Mouse (Mus musculus): ENCODE results near the gene Scarb1. TPM values are rescaled to one million over a fixed set of nuclear protein-coding genes. Genes with fewer than 3 reads are reported as not detected.

Scarb1 gene
- polyA plus RNA-seq, 1 experiment from 2014 or later, result 28.0 TPM

GRCm38 (mm10) chr5:125339851-125340531 lies 903 bp downstream of the Scarb1 start:
- Histone ChIP-seq H3K9ac (peak overlapping the region; percentile 77), H3K36me3 (no peaks in the 10 kb centered on the region), H3K4me3 (peak overlapping the region; percentile 64), H3K27me3 (peaks cover 22% of the 10 kb centered on the region), H3K4me1 (replicated peaks) (peaks cover 34% of the 10 kb centered on the region), H3K27ac (peak overlapping the region; percentile 18; the same call in 1 of the 2 replicates), H3K9me3 (no peaks in the 10 kb centered on the region), H3K4me2 (peak overlapping the region; percentile 94)
- ATAC-seq (ENCODE audit: low FRiP score), result no peak
- WGBS, result 2% methylated on average over 25 of the region's 25 CpGs

GRCm38 (mm10) chr5:125339108-125339751 lies 1.7 kb downstream of the Scarb1 start:
- WGBS, result 5% methylated on average over 18 of the region's 18 CpGs
- Histone ChIP-seq H3K4me1 (replicated peaks) (peaks cover 34% of the 10 kb centered on the region), H3K9ac (peak overlapping the region; percentile 29; the same call in 1 of the 2 replicates), H3K9me3 (no peaks in the 10 kb centered on the region), H3K4me3 (peak overlapping the region; percentile 64), H3K36me3 (no peaks in the 10 kb centered on the region), H3K27ac (no peak overlapping the region), H3K4me2 (peak overlapping the region; percentile 94), H3K27me3 (peaks cover 22% of the 10 kb centered on the region)
- ATAC-seq (ENCODE audit: low FRiP score), result no peak

DNA sequence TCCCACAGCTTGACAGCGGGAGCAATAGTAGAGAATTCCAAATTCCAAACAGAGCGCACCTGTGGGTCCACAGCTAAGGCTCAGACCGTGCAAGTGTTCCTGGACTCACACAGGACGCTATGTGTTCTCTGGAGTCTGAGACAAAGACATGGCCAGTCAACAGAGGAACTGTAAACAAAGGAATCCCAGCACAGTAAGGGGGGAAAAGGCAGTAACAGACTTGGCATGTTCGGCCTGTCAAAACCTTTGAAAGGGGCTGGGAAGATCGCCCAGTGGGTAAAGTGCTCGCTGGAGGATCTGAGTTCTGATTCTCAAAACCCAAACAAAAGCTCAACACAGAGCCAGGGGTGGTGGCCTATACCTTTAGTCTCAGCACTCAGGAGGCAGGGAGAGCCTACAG lies 3.4 kb downstream of the Scarb1 start:
- Histone ChIP-seq H3K36me3 (no peaks in the 10 kb centered on the region), H3K4me1 (replicated peaks) (peaks cover 34% of the 10 kb centered on the region), H3K4me2 (no peak overlapping the region), H3K27me3 (peaks cover 22% of the 10 kb centered on the region), H3K9me3 (no peaks in the 10 kb centered on the region), H3K4me3 (no peak overlapping the region), H3K27ac (no peak overlapping the region), H3K9ac (0 out of 2 replicates have a peak overlapping the region, but pooled peaks have one; percentile 8)
- ATAC-seq (ENCODE audit: low FRiP score), result no peak
- WGBS, result 65% methylated on average over 7 of the region's 7 CpGs

- WGBS, result 65% methylated on average over 9 of the region's 9 CpGs
- no peaks in the 10 kb centered on the region for H3K9me3 ChIP-seq
- peaks cover 19% of the 10 kb centered on the region for H3K27me3 ChIP-seq
- H3K36me3 ChIP-seq, result no peaks in the 10 kb centered on the region
- H3K4me1 ChIP-seq (replicated peaks), result peaks cover 34% of the 10 kb centered on the region
- ATAC-seq (ENCODE audit: low FRiP score), result no peak
- no peak overlapping the region for H3K4me3 ChIP-seq
- 0 out of 2 replicates have a peak overlapping the region, but pooled peaks have one; percentile 8 for H3K9ac ChIP-seq
- H3K4me2 ChIP-seq, result no peak overlapping the region
- H3K27ac ChIP-seq, result no peak overlapping the region
Observed at GRCm38 (mm10) chr5:125337012-125337411, 3.9 kb downstream of the Scarb1 start.

DNA sequence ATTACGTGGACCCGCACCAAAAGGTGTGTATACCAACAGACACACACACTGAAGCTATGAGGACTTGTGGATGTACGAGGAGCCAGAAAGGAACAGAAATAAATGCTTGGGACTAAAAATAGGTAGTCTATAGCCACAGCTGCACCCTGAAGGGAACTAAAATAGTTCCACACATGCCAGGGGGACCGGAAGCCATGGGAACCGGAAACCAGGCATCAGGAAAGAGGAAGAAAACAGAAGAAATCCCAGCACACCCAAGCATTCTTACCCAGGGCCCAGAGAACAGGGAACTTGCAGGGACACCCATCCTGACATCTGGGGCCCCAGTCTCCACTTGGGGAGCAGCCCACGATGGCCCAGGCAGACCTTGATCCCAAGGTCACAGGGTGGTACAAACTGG lies 7.9 kb downstream of the Scarb1 start:
- Histone ChIP-seq H3K4me2 (no peak overlapping the region), H3K36me3 (no peaks in the 10 kb centered on the region), H3K9me3 (no peaks in the 10 kb centered on the region), H3K4me3 (no peak overlapping the region), H3K27me3 (no peaks in the 10 kb centered on the region), H3K9ac (no peak overlapping the region), H3K27ac (no peak overlapping the region), H3K4me1 (replicated peaks) (peaks cover 10% of the 10 kb centered on the region)
- whole genome bisulfite sequencing, result 89% methylated on average over 6 of the region's 6 CpGs
- no peak for ATAC-seq (ENCODE audit: low FRiP score)

GRCm38 (mm10) chr5:125332333-125332732 lies 8.6 kb downstream of the Scarb1 start:
- H3K27ac ChIP-seq, result no peak overlapping the region
- H3K27me3 ChIP-seq, result no peaks in the 10 kb centered on the region
- no peak overlapping the region for H3K9ac ChIP-seq
- no peak overlapping the region for H3K4me2 ChIP-seq
- no peak overlapping the region for H3K4me3 ChIP-seq
- ATAC-seq (ENCODE audit: low FRiP score), result no peak
- no peaks in the 10 kb centered on the region for H3K9me3 ChIP-seq
- no peaks in the 10 kb centered on the region for H3K36me3 ChIP-seq
- H3K4me1 ChIP-seq (replicated peaks), result peaks cover 9% of the 10 kb centered on the region
- 84% methylated on average over 4 of the region's 4 CpGs for WGBS

GRCm38 (mm10) chr5:125331811-125332210 lies 9.1 kb downstream of the Scarb1 start:
- H3K4me2 ChIP-seq, result no peak overlapping the region
- H3K27ac ChIP-seq, result no peak overlapping the region
- no peaks in the 10 kb centered on the region for H3K27me3 ChIP-seq
- H3K4me3 ChIP-seq, result no peak overlapping the region
- peaks cover 4% of the 10 kb centered on the region for H3K4me1 ChIP-seq (replicated peaks)
- 49% methylated on average over 3 of the region's 3 CpGs for WGBS
- no peaks in the 10 kb centered on the region for H3K9me3 ChIP-seq
- H3K36me3 ChIP-seq, result no peaks in the 10 kb centered on the region
- no peak overlapping the region for H3K9ac ChIP-seq
- no peak for ATAC-seq (ENCODE audit: low FRiP score)

DNA sequence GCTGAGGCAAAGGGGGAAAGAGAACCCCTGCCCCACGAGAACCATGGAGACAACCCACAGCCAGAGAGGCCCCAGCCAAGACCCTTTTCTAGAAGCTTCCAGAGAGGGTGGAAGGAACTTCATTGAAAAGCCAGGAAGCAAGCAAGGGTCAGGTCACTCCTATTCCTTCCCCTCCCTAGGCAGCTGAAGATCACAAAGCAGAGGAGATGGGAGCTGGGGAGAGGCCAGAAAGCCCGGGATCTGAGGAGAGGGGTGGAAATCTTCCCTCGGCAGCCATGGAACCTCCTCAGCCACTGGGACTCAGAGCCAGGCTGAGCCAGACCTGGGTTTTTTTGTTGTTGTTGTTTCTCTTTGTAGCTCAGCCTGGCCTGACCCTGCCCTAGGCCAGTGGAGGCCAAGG lies 9.8 kb downstream of the Scarb1 start:
- H3K4me1 ChIP-seq (replicated peaks), result peaks cover 4% of the 10 kb centered on the region
- WGBS, result 36% methylated on average over 3 of the region's 3 CpGs
- H3K4me2 ChIP-seq, result no peak overlapping the region
- no peaks in the 10 kb centered on the region for H3K27me3 ChIP-seq
- no peak overlapping the region for H3K4me3 ChIP-seq
- no peaks in the 10 kb centered on the region for H3K36me3 ChIP-seq
- ATAC-seq (ENCODE audit: low FRiP score), result no peak
- no peak overlapping the region for H3K9ac ChIP-seq
- H3K9me3 ChIP-seq, result no peaks in the 10 kb centered on the region
- no peak overlapping the region for H3K27ac ChIP-seq

DNA sequence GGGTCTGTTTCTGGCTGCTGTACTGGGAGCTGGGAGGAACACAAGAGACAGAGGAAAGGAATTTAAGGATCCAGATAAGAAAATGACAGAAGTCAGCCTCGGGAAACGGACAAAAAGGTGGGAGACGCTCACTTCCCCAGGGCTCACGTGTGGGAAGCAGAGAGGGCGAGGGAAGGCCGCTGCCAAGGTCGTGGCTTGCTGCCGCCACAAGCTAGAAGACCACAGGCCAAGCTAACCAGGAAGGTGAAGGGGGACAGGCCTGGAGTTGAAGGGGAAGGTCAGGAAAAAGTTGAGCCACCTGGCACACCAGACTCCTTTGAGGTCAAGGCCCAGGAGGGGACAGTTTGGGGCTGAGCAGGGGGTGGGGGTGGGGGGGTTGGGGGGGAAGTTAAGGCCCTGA lies 10.2 kb downstream of the Scarb1 start:
- H3K27me3 ChIP-seq, result no peaks in the 10 kb centered on the region
- ATAC-seq (ENCODE audit: low FRiP score), result no peak
- no peak overlapping the region for H3K4me3 ChIP-seq
- H3K9me3 ChIP-seq, result no peaks in the 10 kb centered on the region
- WGBS, result 68% methylated on average over 8 of the region's 8 CpGs
- H3K9ac ChIP-seq, result no peak overlapping the region
- no peak overlapping the region for H3K27ac ChIP-seq
- peaks cover 6% of the 10 kb centered on the region for H3K4me1 ChIP-seq (replicated peaks)
- H3K4me2 ChIP-seq, result no peak overlapping the region
- H3K36me3 ChIP-seq, result no peaks in the 10 kb centered on the region

GRCm38 (mm10) chr5:125330191-125330590 lies 10.7 kb downstream of the Scarb1 start:
- no peak overlapping the region for H3K9ac ChIP-seq
- H3K4me3 ChIP-seq, result no peak overlapping the region
- H3K36me3 ChIP-seq, result no peaks in the 10 kb centered on the region
- no peak overlapping the region for H3K4me2 ChIP-seq
- H3K4me1 ChIP-seq (replicated peaks), result peaks cover 6% of the 10 kb centered on the region
- ATAC-seq (ENCODE audit: low FRiP score), result no peak
- 80% methylated on average over 9 of the region's 9 CpGs for WGBS
- H3K27me3 ChIP-seq, result no peaks in the 10 kb centered on the region
- H3K9me3 ChIP-seq, result no peaks in the 10 kb centered on the region
- no peak overlapping the region for H3K27ac ChIP-seq

DNA sequence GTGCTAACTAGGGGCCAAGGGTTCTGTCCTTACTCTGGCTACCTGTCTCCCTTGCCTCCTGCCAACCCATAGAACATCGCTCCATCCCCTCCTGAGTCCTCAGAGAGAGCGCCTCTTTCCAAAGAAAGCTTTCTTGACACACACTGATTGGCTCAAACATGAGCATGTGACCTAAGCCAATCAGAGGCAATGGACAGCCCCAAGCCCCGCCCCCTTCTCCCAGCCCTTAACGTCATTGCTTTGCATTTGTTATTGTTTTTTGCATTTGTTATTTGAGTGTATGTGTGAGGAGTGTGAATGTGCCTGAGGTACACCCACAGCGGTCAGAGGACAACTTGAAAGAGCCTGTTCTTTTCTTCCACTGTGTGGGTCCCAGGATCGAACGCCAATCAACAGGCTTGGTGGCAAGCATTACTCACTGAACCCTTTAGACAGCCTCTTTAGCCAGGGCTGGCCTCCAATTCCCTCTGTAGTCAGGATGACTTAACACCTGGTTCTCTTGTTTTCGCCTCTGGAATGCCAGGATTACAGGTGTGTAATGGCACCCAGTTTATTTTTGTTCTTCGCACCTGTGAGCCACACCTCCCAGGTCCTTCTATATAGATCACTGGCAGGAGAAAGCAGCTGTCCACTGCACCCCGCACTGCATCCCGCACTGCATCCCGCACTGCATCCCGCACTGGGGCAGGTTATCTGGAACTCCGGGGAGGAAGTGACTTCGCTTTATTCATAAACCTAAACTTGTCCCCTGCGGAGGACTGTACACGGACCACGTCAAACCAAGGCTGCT lies 13.1 kb downstream of the Scarb1 start:
- Histone ChIP-seq H3K27me3 (no peaks in the 10 kb centered on the region), H3K9ac (peak overlapping the region; percentile 46), H3K36me3 (no peaks in the 10 kb centered on the region), H3K4me2 (peak overlapping the region; percentile 58), H3K4me3 (peak overlapping the region; percentile 35), H3K9me3 (no peaks in the 10 kb centered on the region), H3K4me1 (replicated peaks) (peaks cover 12% of the 10 kb centered on the region), H3K27ac (0 out of 2 replicates have a peak overlapping the region, but pooled peaks have one; percentile 48)
- WGBS, result 62% methylated on average over 18 of the region's 18 CpGs
- peak; percentile 78 for ATAC-seq (ENCODE audit: low FRiP score)

DNA sequence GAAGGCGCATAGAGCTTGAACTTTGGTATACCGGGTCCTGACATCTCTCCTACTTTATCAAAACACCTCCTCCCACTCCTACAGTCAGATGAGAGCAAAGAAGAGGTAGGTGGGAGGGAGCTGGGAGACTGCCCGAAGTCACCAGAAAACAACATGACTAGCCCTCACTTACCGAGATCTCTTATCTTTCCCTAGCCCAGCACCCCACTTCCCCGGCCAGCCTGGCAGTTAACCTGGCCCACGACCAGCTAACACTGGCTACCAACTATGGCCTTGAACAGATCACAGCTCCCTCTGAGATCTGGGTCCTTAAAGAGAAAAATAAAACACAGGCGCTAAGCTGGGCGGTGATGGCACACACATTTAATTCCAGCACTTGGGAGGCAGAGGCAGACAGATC lies 14.5 kb downstream of the Scarb1 start:
- WGBS, result 87% methylated on average over 8 of the region's 8 CpGs
- Histone ChIP-seq H3K4me3 (no peak overlapping the region), H3K4me2 (no peak overlapping the region), H3K27me3 (no peaks in the 10 kb centered on the region), H3K4me1 (replicated peaks) (peaks cover 11% of the 10 kb centered on the region), H3K9ac (no peak overlapping the region), H3K9me3 (no peaks in the 10 kb centered on the region), H3K27ac (no peak overlapping the region), H3K36me3 (no peaks in the 10 kb centered on the region)
- ATAC-seq (ENCODE audit: low FRiP score), result no peak
